Comparison of ENCODE assay signal across 8 mouse cellular contexts in the genomic region with DNA sequence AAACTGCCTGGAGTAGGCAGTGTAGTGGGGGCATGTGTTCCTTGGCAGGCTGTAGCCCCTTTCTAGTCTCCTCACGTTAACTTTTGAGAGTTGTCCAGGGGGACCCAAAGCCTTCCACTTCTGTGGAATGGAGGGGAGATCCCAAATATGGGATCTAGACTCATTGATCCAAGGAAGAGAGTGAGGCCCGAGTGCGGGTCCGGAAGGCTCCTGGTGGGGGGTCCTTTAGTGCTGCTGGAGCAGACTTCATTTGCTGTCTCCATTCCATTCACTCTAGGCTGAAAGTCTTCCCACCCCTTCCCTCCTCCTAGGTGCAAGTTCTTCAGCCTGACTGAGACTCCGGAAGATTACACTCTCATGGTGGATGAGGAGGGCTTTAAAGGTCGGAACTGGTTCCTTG. TPM values are rescaled to one million over a fixed set of nuclear protein-coding genes. Genes with fewer than 3 reads are reported as not detected.
DNase-seq lines count a peak whose midpoint lies in the region; ATAC-seq and TF ChIP-seq lines count a peak whose summit lies in the region.

No protein-coding gene starts in this region.

- H3K27me3 ChIP-seq in thymus, adult 2 months (ENCODE audit: control insufficient read depth, insufficient read depth, low read length), result no peaks in the 10 kb centered on the region; the same call in 1 of the 2 replicates
- H3K27me3 ChIP-seq in liver, embryonic 12.5 days (replicated peaks), result peaks cover 22% of the 10 kb centered on the region

- WGBS in thymus, adult 2 months, result 56% methylated on average over 6 of the region's 6 CpGs
- 27% methylated on average over 6 of the region's 6 CpGs for WGBS in liver, embryonic 12.5 days (ENCODE audit: insufficient replicate concordance)

- H3K9ac ChIP-seq in liver, embryonic 12.5 days, result peak overlapping the region; percentile 78

- no peak for DNase-seq in gastrocnemius, adult 2 months
- no peak for DNase-seq in gastrocnemius, adult 18-20 months (ENCODE audit: low spot score)
- no peak for DNase-seq in thymus, adult 2 months
- no peak for DNase-seq in thymus, postnatal 0 days (ENCODE audit: low spot score)
- DNase-seq in urinary bladder, postnatal 4 days (ENCODE audit: low spot score in 2 of 2), result no peak
- no peak for DNase-seq in frontal cortex, postnatal 14 days (ENCODE audit: low spot score in 2 of 2)
- no peak for DNase-seq in right cerebral cortex, adult 2 months (ENCODE audit: low spot score in 2 of 2)

- H3K36me3 ChIP-seq in thymus, adult 2 months (ENCODE audit: control insufficient read depth, insufficient read depth, low read length), result peaks cover 14% of the 10 kb centered on the region; the same call in 1 of the 2 replicates
- peaks cover 12% of the 10 kb centered on the region for H3K36me3 ChIP-seq in liver, embryonic 12.5 days

- H3K4me2 ChIP-seq in liver, embryonic 12.5 days, result peak overlapping the region; percentile 99

- no peak for TF ChIP-seq POLR2A in thymus, adult 2 months (IDR thresholded peaks at IDR 0.05; ENCODE audit: control insufficient read depth, extremely low read depth, insufficient read depth, low read length, poor library complexity)

- intact Hi-C loops in gastrocnemius, adult 2 months (cut with DNase I), result loop anchor here (1.0 to 10.0 kb wide), 2 partner anchors 54 to 83 kb away; partner anchors contain the start of genes Ccdc157, Rnf215 and Sf3a1

- no peaks in the 10 kb centered on the region for H3K9me3 ChIP-seq in liver, embryonic 12.5 days (replicated peaks)

- no peak for TF ChIP-seq CTCF in gastrocnemius, adult 2 months (IDR thresholded peaks at IDR 0.05)
- TF ChIP-seq CTCF in thymus, adult 2 months (IDR thresholded peaks at IDR 0.05; ENCODE audit: borderline replicate concordance, control insufficient read depth, extremely low read depth, insufficient read depth, low read length, poor library complexity), result no peak

- peak overlapping the region; percentile 85 for H3K27ac ChIP-seq in gastrocnemius, adult 2 months
- no peak overlapping the region for H3K27ac ChIP-seq in thymus, adult 2 months (ENCODE audit: control insufficient read depth, insufficient read depth, low read length)
- peak overlapping the region; percentile 61; the same call in 1 of the 2 replicates for H3K27ac ChIP-seq in liver, embryonic 12.5 days

- peaks cover 13% of the 10 kb centered on the region; the same call in 1 of the 2 replicates for H3K4me1 ChIP-seq in thymus, adult 2 months (replicated peaks; ENCODE audit: control insufficient read depth, insufficient read depth, low read length)
- peaks cover 56% of the 10 kb centered on the region for H3K4me1 ChIP-seq in liver, embryonic 12.5 days

- H3K4me3 ChIP-seq in gastrocnemius, adult 2 months, result peak overlapping the region; percentile 89
- peak overlapping the region; percentile 46 for H3K4me3 ChIP-seq in thymus, adult 2 months (ENCODE audit: control insufficient read depth, insufficient read depth, low read length)
- H3K4me3 ChIP-seq in liver, embryonic 12.5 days, result peak overlapping the region; percentile 66

- ATAC-seq in liver, embryonic 12.5 days, result no peak

RNA-seq across cellular contexts. Expression of gene Castor1, which starts 0.6 kb away (rescaled TPM):
- total RNA-seq in gastrocnemius, adult 2 months (2021), result 1 to 10 TPM; 2.0 to 2.6 TPM
- 1 to 10 TPM; 1.8 to 2.9 TPM for total RNA-seq in gastrocnemius, adult 18-20 months (2021)
- 23.3 and 34.5 TPM in 2 replicates for polyA plus RNA-seq in thymus, adult 2 months (2012; rRNA removed)
- 37.9 and 45.8 TPM in 2 replicates for polyA plus RNA-seq in thymus, postnatal 0 days (2015; fragmentation: Nextera tagmentation; extraction: Ambion mirVana)
- 2.1 and 2.3 TPM in 2 replicates for polyA plus RNA-seq in liver, embryonic 12.5 days (2016; fragmentation: Nextera tagmentation; extraction: Ambion mirVana)

RNA-seq across cellular contexts. Expression of gene Osm, which starts 17.6 kb away (rescaled TPM):
- total RNA-seq in gastrocnemius, adult 2 months (2021), result not detected
- not detected for total RNA-seq in gastrocnemius, adult 18-20 months (2021)
- 5.3 and 5.8 TPM in 2 replicates for polyA plus RNA-seq in thymus, adult 2 months (2012; rRNA removed)
- 2.1 and 2.6 TPM in 2 replicates for polyA plus RNA-seq in thymus, postnatal 0 days (2015; fragmentation: Nextera tagmentation; extraction: Ambion mirVana)
- polyA plus RNA-seq in liver, embryonic 12.5 days (2016; fragmentation: Nextera tagmentation; extraction: Ambion mirVana), result 0.48 and 0.55 TPM in 2 replicates

RNA-seq across cellular contexts. Expression of gene Tbc1d10a, which starts 32.0 kb away (rescaled TPM):
- total RNA-seq in gastrocnemius, adult 2 months (2021), result 1 to 10 TPM; 3.1 to 5.2 TPM
- 1 to 10 TPM; 3.5 to 3.8 TPM for total RNA-seq in gastrocnemius, adult 18-20 months (2021)
- polyA plus RNA-seq in thymus, adult 2 months (2012; rRNA removed), result 98.1 and 112 TPM in 2 replicates
- polyA plus RNA-seq in thymus, postnatal 0 days (2015; fragmentation: Nextera tagmentation; extraction: Ambion mirVana), result 50.1 and 58.2 TPM in 2 replicates
- polyA plus RNA-seq in liver, embryonic 12.5 days (2016; fragmentation: Nextera tagmentation; extraction: Ambion mirVana), result 9.8 and 10.7 TPM in 2 replicates

RNA-seq across cellular contexts. Expression of gene Lif, which starts 38.7 kb away (rescaled TPM):
- total RNA-seq in gastrocnemius, adult 2 months (2021), result under 1 TPM; 0.17 to 0.23 TPM
- total RNA-seq in gastrocnemius, adult 18-20 months (2021), result under 1 TPM; 0.11 to 0.21 TPM
- 1.7 and 2.2 TPM in 2 replicates for polyA plus RNA-seq in thymus, adult 2 months (2012; rRNA removed)
- polyA plus RNA-seq in thymus, postnatal 0 days (2015; fragmentation: Nextera tagmentation; extraction: Ambion mirVana), result 0.49 and 0.65 TPM in 2 replicates
- not detected in 2 replicates for polyA plus RNA-seq in liver, embryonic 12.5 days (2016; fragmentation: Nextera tagmentation; extraction: Ambion mirVana)

RNA-seq across cellular contexts. Expression of gene Sf3a1, which starts 58.5 kb away (rescaled TPM):
- total RNA-seq in gastrocnemius, adult 2 months (2021), result 10 to 100 TPM; 13.9 to 19.6 TPM
- 10 to 100 TPM; 15.0 to 18.6 TPM for total RNA-seq in gastrocnemius, adult 18-20 months (2021)
- 79.9 and 91.6 TPM in 2 replicates for polyA plus RNA-seq in thymus, adult 2 months (2012; rRNA removed)
- 35.4 and 42.0 TPM in 2 replicates for polyA plus RNA-seq in thymus, postnatal 0 days (2015; fragmentation: Nextera tagmentation; extraction: Ambion mirVana)
- 41.7 and 42.1 TPM in 2 replicates for polyA plus RNA-seq in liver, embryonic 12.5 days (2016; fragmentation: Nextera tagmentation; extraction: Ambion mirVana)
